Mouse (Mus musculus): ENCODE results near the gene Fgfr2. TPM values are rescaled to one million over a fixed set of nuclear protein-coding genes. Genes with fewer than 3 reads are reported as not detected.

The Fgfr2 gene
- polyA plus RNA-seq, 1 experiment from 2014 or later, result 20.3 TPM

- peak; percentile 78 for ATAC-seq (replicated peaks; ENCODE audit: extremely low read depth, insufficient read depth, low FRiP score)
- WGBS, result 37% methylated on average over 8 of the region's 8 CpGs
- H3K4me2 ChIP-seq (ENCODE audit: low read depth, low read length), result no peak overlapping the region
- no peaks in the 10 kb centered on the region for H3K27me3 ChIP-seq (ENCODE audit: control insufficient read depth, insufficient read depth, low read length)
- H3K27ac ChIP-seq (ENCODE audit: low read length), result no peak overlapping the region
- H3K9ac ChIP-seq (ENCODE audit: low read length), result no peak overlapping the region
- H3K4me1 ChIP-seq (ENCODE audit: control insufficient read depth, insufficient read depth, low read length), result peaks cover 7% of the 10 kb centered on the region
- no peaks in the 10 kb centered on the region for H3K36me3 ChIP-seq (ENCODE audit: control insufficient read depth, insufficient read depth)
- no peaks in the 10 kb centered on the region for H3K9me3 ChIP-seq (replicated peaks; ENCODE audit: control insufficient read depth, low read length)
- H3K4me3 ChIP-seq (ENCODE audit: low read length), result no peak overlapping the region
Measured at GRCm38 (mm10) chr7:130807749-130808148, 2315.4 kb downstream of the Fgfr2 start.

DNA sequence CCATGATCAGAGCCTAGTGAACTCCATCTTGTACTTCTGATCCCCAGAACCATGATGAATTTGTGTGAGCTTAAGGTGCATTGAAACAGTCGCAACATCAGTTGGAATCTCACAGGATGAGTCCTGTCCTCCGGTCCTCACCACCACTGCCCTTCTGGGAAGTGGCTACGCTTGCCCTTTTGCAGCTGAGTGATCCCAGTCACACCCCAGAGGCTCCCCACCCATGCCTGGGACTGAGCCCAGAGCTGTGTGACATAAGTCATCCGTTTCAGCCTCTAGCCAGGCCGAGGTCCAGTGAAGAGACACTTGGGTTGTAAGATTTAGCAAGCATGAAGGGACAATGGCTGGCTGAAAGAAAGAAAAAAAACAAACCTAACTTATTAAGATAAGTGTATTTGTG, 2318.2 kb downstream of the Fgfr2 start:
- 75% methylated on average over 5 of the region's 5 CpGs for WGBS
- H3K4me3 ChIP-seq (ENCODE audit: low read length), result no peak overlapping the region
- no peaks in the 10 kb centered on the region for H3K36me3 ChIP-seq (ENCODE audit: control insufficient read depth, insufficient read depth)
- no peak overlapping the region for H3K9ac ChIP-seq (ENCODE audit: low read length)
- no peaks in the 10 kb centered on the region for H3K9me3 ChIP-seq (replicated peaks; ENCODE audit: control insufficient read depth, low read length)
- no peaks in the 10 kb centered on the region for H3K27me3 ChIP-seq (ENCODE audit: control insufficient read depth, insufficient read depth, low read length)
- peaks cover 7% of the 10 kb centered on the region for H3K4me1 ChIP-seq (ENCODE audit: control insufficient read depth, insufficient read depth, low read length)
- no peak for ATAC-seq (replicated peaks; ENCODE audit: extremely low read depth, insufficient read depth, low FRiP score)
- no peak overlapping the region for H3K4me2 ChIP-seq (ENCODE audit: low read depth, low read length)
- H3K27ac ChIP-seq (ENCODE audit: low read length), result no peak overlapping the region

GRCm38 (mm10) chr7:130803251-130803825, 2319.8 kb downstream of the Fgfr2 start:
- Histone ChIP-seq H3K4me1 (ENCODE audit: control insufficient read depth, insufficient read depth, low read length) (peaks cover 7% of the 10 kb centered on the region), H3K9ac (ENCODE audit: low read length) (no peak overlapping the region), H3K27ac (ENCODE audit: low read length) (no peak overlapping the region), H3K9me3 (replicated peaks; ENCODE audit: control insufficient read depth, low read length) (no peaks in the 10 kb centered on the region), H3K27me3 (ENCODE audit: control insufficient read depth, insufficient read depth, low read length) (no peaks in the 10 kb centered on the region), H3K36me3 (ENCODE audit: control insufficient read depth, insufficient read depth) (no peaks in the 10 kb centered on the region), H3K4me2 (ENCODE audit: low read depth, low read length) (no peak overlapping the region), H3K4me3 (ENCODE audit: low read length) (no peak overlapping the region)
- ATAC-seq (replicated peaks; ENCODE audit: extremely low read depth, insufficient read depth, low FRiP score), result no peak
- WGBS, result 92% methylated on average over 8 of the region's 8 CpGs

DNA sequence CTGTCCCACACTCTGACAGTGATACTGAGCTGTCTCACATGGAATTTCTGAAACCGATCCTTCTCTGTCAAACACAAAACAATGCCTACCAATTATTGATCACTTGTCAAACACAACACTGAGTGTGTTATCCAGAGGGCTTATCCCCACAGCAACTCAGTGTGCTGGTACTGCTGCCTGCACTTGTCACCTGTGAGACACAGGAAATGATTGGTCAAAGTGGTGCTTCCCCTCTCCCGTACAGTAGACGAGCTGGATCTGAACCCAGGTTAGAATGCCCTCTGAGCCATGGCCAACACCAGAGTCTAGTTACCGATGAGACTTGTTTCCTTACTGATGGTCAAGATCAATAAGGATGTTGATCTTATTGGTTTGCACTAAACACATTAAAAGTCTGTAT, 2321.3 kb downstream of the Fgfr2 start:
- Histone ChIP-seq H3K9ac (ENCODE audit: low read length) (no peak overlapping the region), H3K9me3 (replicated peaks; ENCODE audit: control insufficient read depth, low read length) (no peaks in the 10 kb centered on the region), H3K27ac (ENCODE audit: low read length) (no peak overlapping the region), H3K4me2 (ENCODE audit: low read depth, low read length) (no peak overlapping the region), H3K4me3 (ENCODE audit: low read length) (no peak overlapping the region), H3K36me3 (ENCODE audit: control insufficient read depth, insufficient read depth) (no peaks in the 10 kb centered on the region), H3K4me1 (ENCODE audit: control insufficient read depth, insufficient read depth, low read length) (no peaks in the 10 kb centered on the region), H3K27me3 (ENCODE audit: control insufficient read depth, insufficient read depth, low read length) (no peaks in the 10 kb centered on the region)
- ATAC-seq (replicated peaks; ENCODE audit: extremely low read depth, insufficient read depth, low FRiP score), result no peak
- 82% methylated on average over 4 of the region's 4 CpGs for WGBS

- Histone ChIP-seq H3K4me3 (ENCODE audit: low read length) (no peak overlapping the region), H3K9ac (ENCODE audit: low read length) (no peak overlapping the region), H3K4me2 (ENCODE audit: low read depth, low read length) (no peak overlapping the region), H3K36me3 (ENCODE audit: control insufficient read depth, insufficient read depth) (no peaks in the 10 kb centered on the region), H3K9me3 (replicated peaks; ENCODE audit: control insufficient read depth, low read length) (no peaks in the 10 kb centered on the region), H3K4me1 (ENCODE audit: control insufficient read depth, insufficient read depth, low read length) (no peaks in the 10 kb centered on the region), H3K27me3 (ENCODE audit: control insufficient read depth, insufficient read depth, low read length) (no peaks in the 10 kb centered on the region), H3K27ac (ENCODE audit: low read length) (no peak overlapping the region)
- ATAC-seq (replicated peaks; ENCODE audit: extremely low read depth, insufficient read depth, low FRiP score), result no peak
- 66% methylated on average over 4 of the region's 4 CpGs for WGBS
Measured at GRCm38 (mm10) chr7:130800681-130801080, 2322.5 kb downstream of the Fgfr2 start.

DNA sequence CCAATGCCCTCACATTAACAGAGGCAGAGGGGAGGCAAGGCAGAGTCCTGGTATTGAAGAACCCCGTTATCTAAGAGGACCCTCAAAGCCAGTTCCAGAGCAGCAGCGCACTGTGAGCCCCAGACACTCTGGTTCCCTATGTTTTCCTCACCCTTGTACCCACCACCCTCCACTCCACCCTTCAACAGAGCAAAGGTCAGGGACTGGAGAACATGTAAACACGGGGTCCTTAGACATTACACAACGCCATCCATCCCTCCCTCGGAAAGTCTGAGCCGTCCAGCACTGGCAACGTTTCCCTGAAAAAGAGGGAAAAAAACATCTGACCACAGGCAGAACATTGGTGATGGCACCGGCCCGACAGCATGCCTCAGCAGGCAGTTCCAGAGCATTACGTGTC, 2323.7 kb downstream of the Fgfr2 start:
- no peaks in the 10 kb centered on the region for H3K36me3 ChIP-seq (ENCODE audit: control insufficient read depth, insufficient read depth)
- no peaks in the 10 kb centered on the region for H3K27me3 ChIP-seq (ENCODE audit: control insufficient read depth, insufficient read depth, low read length)
- no peaks in the 10 kb centered on the region for H3K9me3 ChIP-seq (replicated peaks; ENCODE audit: control insufficient read depth, low read length)
- WGBS, result 75% methylated on average over 10 of the region's 10 CpGs
- H3K4me2 ChIP-seq (ENCODE audit: low read depth, low read length), result no peak overlapping the region
- H3K27ac ChIP-seq (ENCODE audit: low read length), result no peak overlapping the region
- no peak overlapping the region for H3K4me3 ChIP-seq (ENCODE audit: low read length)
- no peak overlapping the region for H3K9ac ChIP-seq (ENCODE audit: low read length)
- no peaks in the 10 kb centered on the region; the same call in 1 of the 2 replicates for H3K4me1 ChIP-seq (ENCODE audit: control insufficient read depth, insufficient read depth, low read length)
- no peak for ATAC-seq (replicated peaks; ENCODE audit: extremely low read depth, insufficient read depth, low FRiP score)

DNA sequence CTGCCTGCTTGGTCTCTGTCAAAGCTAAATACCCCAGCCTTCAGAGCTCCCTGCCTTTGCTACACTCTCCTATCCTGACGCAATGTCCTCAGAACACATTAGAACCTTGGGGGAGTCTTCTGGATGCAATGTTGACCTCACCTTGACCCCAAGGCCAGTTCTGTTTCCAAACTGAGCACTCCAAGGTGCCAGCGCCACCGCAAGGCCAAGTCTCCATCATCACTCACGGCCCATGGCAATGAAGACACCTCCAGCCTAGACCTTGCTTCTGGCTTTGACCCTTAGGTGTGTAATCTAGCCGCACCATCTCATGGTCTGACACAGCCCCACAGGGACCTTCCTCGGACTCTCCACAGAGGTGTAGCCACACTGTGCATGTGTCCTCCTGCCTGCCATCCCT, 2325.6 kb downstream of the Fgfr2 start:
- Histone ChIP-seq H3K9me3 (replicated peaks; ENCODE audit: control insufficient read depth, low read length) (no peaks in the 10 kb centered on the region), H3K4me3 (ENCODE audit: low read length) (no peak overlapping the region), H3K9ac (ENCODE audit: low read length) (no peak overlapping the region), H3K4me1 (ENCODE audit: control insufficient read depth, insufficient read depth, low read length) (no peaks in the 10 kb centered on the region; the same call in 1 of the 2 replicates), H3K4me2 (ENCODE audit: low read depth, low read length) (no peak overlapping the region), H3K36me3 (ENCODE audit: control insufficient read depth, insufficient read depth) (no peaks in the 10 kb centered on the region), H3K27ac (ENCODE audit: low read length) (no peak overlapping the region), H3K27me3 (ENCODE audit: control insufficient read depth, insufficient read depth, low read length) (no peaks in the 10 kb centered on the region)
- WGBS, result 85% methylated on average over 6 of the region's 6 CpGs
- no peak for ATAC-seq (replicated peaks; ENCODE audit: extremely low read depth, insufficient read depth, low FRiP score)

DNA sequence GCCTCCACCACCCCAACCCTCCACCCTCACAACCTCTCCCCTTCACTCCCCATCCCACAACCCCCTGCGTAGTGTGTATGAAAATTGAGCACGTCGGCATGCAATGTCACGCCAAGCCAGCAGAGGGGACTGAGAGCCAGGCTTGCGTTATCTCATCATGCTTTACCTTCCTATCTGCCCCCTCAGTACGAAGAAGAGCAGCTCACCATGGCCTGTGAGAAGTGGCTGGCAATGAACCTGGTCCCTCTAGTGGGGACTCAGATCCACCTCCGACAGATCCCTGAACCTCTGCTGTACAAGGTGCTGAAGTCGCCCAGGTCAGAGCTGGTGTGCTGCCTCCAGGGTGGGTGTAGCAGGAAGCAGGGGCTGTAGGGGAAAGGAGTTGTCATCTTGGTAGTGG, 2326.4 kb downstream of the Fgfr2 start:
- H3K4me3 ChIP-seq (ENCODE audit: low read length), result no peak overlapping the region
- no peak overlapping the region for H3K27ac ChIP-seq (ENCODE audit: low read length)
- no peak for ATAC-seq (replicated peaks; ENCODE audit: extremely low read depth, insufficient read depth, low FRiP score)
- H3K9ac ChIP-seq (ENCODE audit: low read length), result no peak overlapping the region
- WGBS, result 61% methylated on average over 8 of the region's 8 CpGs
- no peaks in the 10 kb centered on the region for H3K27me3 ChIP-seq (ENCODE audit: control insufficient read depth, insufficient read depth, low read length)
- no peaks in the 10 kb centered on the region for H3K36me3 ChIP-seq (ENCODE audit: control insufficient read depth, insufficient read depth)
- H3K4me1 ChIP-seq (ENCODE audit: control insufficient read depth, insufficient read depth, low read length), result no peaks in the 10 kb centered on the region; the same call in 1 of the 2 replicates
- no peak overlapping the region for H3K4me2 ChIP-seq (ENCODE audit: low read depth, low read length)
- H3K9me3 ChIP-seq (replicated peaks; ENCODE audit: control insufficient read depth, low read length), result no peaks in the 10 kb centered on the region

GRCm38 (mm10) chr7:130793671-130794070, 2329.5 kb downstream of the Fgfr2 start:
- H3K27me3 ChIP-seq (ENCODE audit: control insufficient read depth, insufficient read depth, low read length), result no peaks in the 10 kb centered on the region
- no peaks in the 10 kb centered on the region for H3K9me3 ChIP-seq (replicated peaks; ENCODE audit: control insufficient read depth, low read length)
- no peak overlapping the region for H3K27ac ChIP-seq (ENCODE audit: low read length)
- ATAC-seq (replicated peaks; ENCODE audit: extremely low read depth, insufficient read depth, low FRiP score), result no peak
- no peaks in the 10 kb centered on the region for H3K36me3 ChIP-seq (ENCODE audit: control insufficient read depth, insufficient read depth)
- H3K4me3 ChIP-seq (ENCODE audit: low read length), result no peak overlapping the region
- H3K4me1 ChIP-seq (ENCODE audit: control insufficient read depth, insufficient read depth, low read length), result no peaks in the 10 kb centered on the region; the same call in 1 of the 2 replicates
- no peak overlapping the region for H3K4me2 ChIP-seq (ENCODE audit: low read depth, low read length)
- no peak overlapping the region for H3K9ac ChIP-seq (ENCODE audit: low read length)
- 69% methylated on average over 9 of the region's 9 CpGs for WGBS
